Mouse (Mus musculus): Measurements from ENCODE around the gene Nphs1.
"Not testable (repeated sequence)": the region's sequence is repeated elsewhere in the genome, so short reads cannot be mapped to it uniquely, and the experiment has no call there.

Nphs1 gene

DNA sequence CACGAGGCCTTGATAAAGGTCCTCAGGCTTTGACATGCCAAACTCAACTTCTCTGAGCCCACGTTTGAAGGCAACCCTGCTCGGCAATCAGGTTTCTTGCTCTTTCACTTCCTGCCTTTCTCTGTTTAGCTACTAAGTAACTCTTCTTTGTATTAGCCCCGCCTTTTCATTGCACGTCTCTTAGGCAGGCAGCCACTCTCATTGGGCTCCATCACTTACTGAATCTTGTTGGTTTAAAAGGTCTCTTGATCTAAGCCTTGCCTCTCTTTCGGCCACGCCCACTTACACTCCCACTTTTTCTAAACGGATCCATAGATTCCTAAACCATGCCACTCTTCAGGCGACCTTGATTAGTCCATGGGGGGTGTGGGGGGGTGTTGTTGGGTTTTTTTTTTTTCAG is 14.4 kb upstream of the Nphs1 start:
- no peak for DNase-seq

DNA sequence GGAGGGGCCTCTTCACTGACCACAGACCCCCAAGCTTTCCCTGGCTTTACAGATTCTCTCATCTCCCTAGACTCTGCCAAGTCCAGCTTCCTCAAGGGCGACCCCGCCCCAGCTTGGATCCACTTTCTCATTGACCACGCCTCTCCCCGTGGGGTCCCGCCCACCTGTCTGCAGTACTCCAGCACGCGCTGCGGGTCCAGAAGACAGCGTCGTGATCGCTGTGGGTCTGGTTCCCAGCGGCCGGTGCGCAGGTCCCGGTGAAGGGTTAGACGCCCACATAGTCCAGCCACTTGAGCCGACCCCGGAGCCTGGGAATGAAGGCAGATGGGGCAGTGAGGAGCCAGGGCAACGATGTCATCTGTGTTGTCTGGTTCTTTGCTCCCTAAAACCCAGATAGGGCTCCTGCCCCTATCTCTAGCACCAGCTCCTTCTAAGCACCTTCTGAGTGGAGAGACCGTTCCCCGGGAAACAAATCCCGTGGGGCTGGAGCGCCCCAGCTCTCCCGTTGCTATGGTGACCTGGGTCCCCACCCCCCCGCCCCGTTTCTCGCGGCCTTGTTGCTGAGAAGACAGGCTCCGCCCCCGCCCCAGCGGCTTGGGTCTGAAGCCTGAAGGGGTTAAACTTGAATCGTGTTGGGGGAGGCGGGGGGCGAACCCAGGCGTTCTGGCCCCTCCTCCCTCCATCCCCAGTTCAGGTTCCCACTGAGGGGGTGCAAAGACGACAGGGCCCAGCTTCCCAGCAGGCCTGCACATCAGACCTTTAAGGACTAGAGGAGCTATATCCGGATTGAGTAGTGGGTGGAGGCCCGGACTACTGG is 13.8 kb upstream of the Nphs1 start:
- peak; percentile 68 for DNase-seq

DNA sequence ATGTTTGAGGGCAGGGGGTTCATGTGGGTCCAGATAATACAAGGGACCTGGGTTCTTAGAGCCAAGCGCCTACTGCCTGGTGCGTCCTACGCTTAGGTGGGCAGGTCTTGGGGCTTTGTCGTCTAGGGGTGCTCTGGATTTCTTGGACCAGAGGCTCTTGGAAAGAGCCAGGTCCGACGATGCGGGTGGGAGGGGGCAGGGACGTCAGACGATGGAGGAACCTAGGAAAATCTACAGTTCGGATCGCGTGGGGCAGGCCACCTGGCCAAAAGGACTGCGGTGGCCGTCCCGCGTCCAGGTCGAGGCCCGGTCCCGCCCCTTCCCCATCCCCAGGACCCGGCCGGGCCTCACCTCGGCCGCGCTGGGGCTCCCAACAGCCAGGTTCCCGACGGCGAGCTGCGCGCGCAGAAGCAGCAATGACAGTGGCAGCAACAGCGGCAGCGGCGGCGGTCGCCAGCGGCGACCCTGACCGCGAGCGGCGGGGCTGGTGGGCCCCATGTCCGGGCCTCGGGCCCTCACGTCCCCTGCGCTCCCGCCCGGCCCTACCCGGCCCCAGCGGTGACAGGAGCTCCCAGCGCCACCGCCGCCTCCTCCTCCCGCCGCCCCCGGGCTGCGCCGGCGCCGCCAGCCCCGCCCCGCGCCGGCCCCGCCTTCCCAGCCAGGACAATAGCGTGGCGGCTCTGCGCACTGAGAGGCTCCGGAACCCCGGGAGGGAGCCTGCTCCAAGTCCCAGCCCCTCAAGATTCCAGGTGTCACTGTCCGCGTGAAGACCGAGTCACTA is 13.0 kb upstream of the Nphs1 start, which contains the start of gene Aplp1:
TSS of gene Aplp1 (minus strand) at position 565 of the 781 bp plus-strand sequence.
- peak; percentile 76 for DNase-seq

DNA sequence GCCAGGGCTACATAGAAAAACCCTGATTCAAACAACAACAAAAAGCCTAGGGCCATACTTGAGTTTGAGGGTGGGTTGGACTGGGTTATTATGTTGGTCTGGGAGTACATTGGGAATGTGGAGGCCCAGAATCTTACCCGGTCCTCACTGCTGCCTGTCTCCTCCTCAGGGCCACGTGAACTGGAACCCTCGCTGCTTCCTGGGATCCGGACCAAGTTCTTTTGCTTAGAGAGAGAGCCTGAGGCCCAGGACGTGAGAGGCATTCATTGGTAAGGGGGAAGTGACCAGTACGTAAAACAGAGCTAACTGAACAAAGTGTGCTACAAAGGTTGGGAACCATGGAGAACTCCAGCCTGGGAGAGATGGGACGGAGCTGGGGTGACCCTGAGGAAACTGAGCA is 7.9 kb upstream of the Nphs1 start:
- no peak for DNase-seq

DNA sequence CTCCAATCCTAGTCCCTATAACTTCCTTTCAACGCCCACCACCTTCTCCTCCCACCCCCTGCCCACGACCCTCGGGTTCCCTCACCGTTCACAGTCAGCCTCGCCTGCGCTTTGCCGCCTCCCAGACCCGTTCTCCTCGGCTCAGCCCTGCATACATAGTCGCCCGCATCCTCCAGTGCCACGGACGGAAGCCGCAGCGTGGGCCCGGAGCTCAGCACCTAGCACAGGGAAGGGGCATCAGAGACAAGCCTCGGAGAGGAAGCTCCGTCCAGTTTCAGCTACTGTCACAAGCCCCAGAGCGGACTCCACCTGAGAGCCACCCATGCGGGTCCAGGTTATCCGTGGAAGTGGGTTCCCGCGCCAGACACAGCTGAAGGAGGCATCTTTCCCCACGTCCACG is 4.8 kb upstream of the Nphs1 start:
- no peak for DNase-seq

DNA sequence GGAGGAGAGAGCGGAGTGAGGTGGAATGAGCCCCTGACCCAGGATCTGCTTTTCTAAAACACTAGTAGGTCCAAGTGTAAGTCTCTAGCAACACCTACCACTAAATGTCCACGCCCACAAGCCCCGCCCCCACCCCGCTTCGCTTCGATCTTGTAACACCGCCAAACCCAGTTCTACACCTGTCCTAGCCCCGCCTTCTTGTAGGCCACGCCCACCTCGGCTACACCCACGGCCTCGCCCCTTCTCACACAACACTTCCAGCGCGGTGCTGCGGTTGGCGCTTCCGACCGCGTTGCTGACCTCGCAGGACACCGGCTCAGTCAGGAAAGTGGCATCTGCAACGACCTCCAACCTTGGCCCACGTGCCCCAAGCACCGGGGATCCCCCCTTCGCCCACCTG is 4.3 kb upstream of the Nphs1 start:
- DNase-seq, result peak; percentile 74

DNA sequence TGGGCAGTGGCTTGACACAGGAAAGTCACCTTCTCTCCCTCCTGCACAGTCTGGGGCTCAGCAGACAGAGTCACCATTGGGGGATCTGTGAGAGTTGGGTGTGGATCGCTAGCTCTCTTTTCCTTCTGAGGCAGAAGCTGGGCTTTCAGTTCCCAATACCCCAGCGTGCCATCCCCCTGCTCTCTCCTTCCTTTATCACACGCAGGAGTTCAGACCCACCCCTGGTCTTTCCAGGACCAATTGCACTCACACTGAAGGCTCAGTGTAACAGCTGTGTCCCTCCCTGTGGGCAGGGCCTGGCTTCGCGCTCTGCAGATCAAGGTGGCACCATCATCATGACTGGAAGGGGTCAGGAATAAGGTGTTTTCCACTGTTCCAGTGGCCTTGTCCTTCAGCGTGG is 3.9 kb upstream of the Nphs1 start:
- no peak for DNase-seq

DNA sequence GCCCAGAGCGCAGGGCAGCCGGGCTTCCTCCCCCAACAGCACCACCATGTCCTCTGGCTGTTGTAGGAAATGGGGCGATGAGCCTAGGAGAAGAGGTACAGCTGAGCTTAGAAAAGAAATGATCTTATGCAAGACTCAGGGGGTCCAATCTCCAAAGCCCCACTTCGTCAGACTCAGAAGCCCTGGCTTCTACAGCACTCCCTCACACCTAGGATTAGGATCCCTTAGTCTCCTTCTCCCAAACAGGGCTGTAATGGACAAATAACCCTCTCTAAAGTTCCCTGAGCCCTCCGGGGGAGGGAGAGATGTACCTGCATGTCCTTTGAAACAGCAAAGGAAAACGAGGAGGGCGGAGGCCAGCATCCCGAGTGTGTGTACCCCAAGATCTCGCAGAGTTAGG is 1.6 kb upstream of the Nphs1 start:
- DNase-seq, result no peak

DNA sequence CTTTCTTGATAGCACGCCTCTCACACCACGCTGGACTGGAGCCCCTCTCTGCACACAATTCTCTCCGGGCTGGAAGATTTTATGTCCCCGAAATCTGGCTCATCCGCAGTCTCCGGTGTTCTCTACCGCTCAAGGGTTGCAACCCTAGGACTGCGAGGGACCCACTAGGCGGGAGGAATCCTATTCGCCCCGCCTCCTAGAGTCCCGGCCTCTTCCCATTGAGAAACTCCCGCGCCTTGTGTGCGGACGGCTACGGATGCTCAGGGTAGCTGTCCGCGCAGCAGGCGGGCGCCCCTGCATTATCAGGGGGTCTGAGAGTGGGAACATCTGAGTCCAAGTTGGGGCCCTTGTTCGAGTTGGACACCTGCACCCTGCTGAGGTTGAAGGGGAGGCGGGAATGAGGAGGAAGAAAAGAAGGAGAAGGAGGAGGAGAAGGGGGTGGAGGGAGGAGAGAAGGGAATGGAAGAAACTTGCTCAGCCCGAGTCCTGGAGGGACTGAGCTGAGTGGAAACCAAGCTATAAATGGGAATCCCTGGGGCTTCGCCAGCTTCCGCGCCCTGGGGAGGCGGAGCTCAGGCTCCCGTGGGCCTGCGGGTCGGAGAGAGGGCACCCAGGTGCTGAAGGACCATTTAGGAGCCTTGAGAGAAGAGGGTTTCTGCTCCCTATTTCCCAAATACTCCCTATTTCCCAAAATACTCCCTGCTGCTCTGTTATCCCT is 1.0 kb upstream of the Nphs1 start:
- DNase-seq, result no peak

DNA sequence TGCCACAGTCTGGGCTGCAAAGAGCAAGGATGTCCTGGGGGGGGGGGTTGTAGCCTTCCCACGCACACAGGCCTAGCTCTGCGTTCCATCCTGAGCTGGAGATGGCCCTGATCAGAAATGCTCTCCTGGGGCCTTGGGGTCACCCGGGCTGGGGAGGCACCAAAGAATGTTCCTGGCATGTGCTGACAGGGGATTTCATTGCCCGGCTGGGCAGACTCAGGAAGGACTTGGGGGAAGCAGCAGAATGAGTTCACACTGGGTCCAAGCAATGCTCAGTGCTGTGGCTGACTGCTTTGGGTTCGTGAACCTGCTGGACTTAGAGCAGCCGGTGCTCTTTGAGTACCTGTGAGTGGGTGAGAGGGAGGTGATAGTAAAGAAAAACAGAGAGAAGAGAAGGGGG is 1.4 kb downstream of the Nphs1 start:
- DNase-seq, result peak; percentile 42

DNA sequence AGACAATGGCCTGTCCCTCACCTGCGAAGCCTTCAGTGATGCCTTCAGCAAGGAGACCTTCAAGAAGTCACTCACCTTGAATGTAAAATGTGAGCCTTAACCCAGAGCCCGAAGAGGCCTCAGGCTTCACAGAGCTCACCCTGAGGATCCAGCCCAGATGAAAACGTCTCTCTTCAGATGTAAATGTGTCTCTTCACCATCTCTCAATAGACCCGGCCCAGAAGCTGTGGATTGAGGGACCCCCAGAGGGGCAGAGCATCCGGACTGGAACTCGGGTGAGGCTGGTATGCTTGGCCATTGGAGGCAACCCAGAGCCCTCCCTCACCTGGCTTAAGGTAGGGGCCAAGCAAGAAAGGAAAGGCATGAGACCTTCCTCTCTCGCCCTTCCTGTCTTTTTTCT is 5.5 kb downstream of the Nphs1 start:
- no peak for DNase-seq

DNA sequence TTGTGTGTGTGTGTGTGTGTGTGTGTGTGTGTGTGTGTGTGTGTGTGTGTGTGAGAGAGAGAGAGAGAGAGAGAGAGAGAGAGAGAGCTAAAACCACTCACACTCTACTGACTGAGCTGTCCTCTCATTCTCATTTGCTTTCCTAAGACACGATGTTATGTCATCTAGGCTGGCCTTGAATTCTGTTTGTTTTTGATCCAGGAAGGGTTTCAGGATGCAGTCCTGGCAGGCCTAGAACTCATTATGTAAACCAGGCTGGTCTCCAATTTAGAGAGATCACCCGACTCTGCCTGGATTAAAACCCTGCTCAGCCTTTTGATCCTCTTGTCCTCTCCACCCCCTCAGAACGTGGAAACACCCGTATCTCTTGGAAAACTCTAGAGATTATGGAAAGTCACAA is 5.9 kb downstream of the Nphs1 start:
- DNase-seq, result no peak

DNA sequence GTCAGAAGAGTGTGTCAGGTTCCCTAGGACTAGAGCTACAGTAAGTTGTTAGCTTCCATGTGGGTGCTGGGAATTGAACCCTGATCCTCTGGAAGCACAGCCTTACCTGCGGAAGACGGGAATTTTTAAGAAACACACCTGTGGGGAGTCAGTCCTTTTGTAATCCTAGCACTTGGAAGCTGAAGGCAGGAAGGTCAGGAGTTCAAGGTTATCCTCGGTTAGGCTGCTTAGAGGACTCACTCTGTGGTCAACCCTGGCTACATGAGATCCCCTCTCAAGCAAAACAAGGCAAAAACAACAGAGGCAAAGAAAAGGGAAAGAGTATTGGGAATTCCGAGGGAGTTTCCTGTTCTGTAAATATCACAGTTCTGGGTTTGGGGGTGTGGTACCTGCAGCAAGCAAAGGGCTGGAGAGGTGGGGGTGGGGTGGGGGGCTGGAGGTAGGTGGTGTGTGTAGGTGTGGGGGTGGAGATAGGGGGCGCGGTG is 6.7 kb downstream of the Nphs1 start:
- no peak for DNase-seq

DNA sequence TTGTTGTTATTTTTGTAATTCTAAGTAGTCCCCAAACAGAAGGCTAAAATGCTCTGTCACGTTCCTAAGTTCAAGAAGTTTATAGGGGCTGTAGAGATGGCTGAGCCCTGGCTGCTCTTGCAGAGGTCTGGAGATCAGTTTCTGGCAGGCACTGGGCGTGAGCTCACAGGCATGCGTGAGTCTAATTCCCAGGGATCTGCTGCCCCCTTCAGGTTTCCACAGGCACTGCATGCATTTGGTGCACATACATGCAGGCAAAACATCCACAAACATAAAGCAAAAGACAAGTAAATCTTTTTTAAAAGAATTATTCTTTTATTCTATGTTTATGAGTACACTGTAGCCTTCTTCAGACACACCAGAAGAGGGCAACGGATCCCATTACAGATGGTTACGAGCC is 14.3 kb downstream of the Nphs1 start:
- DNase-seq, result peak; percentile 68

DNA sequence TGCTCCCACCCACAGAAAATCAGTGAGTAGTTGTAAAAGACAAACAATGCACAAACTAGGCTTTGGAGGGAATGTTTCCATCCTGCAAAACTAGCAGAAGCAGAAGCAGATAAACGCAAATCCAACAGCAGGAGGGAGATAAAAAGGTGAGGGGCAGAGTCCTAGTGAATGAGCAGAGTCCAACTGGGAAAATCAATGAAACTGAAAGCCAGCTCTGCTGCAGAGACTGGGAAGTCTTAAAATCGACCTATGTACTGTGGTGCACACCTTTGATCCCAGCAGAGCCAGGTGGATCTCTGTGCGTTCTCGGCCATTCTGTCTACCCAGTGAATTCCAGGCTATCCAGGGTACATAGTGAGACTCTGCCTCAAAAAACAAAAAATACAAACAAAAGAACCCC is 16.9 kb downstream of the Nphs1 start:
- no peak for DNase-seq

DNA sequence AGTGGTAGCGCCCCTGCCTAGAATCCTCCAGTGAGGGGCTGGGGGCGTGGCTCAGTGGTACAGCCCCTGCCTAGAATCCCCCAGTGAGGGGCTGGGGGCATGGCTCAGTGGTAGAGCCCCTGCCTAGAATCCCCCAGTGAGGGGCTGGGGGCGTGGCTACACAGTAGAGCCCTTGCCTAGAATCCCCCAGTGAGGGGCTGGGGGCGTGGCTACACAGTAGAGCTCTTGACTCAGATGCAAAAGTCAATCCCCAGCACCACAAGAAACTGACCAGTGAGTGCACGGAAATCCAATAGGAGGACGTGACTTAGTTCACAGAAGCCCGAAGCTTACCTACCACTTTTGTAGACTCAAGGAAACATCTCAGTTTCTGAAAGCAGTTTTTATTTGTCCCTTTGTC is 18.0 kb downstream of the Nphs1 start:
- not testable (repeated sequence) for DNase-seq

DNA sequence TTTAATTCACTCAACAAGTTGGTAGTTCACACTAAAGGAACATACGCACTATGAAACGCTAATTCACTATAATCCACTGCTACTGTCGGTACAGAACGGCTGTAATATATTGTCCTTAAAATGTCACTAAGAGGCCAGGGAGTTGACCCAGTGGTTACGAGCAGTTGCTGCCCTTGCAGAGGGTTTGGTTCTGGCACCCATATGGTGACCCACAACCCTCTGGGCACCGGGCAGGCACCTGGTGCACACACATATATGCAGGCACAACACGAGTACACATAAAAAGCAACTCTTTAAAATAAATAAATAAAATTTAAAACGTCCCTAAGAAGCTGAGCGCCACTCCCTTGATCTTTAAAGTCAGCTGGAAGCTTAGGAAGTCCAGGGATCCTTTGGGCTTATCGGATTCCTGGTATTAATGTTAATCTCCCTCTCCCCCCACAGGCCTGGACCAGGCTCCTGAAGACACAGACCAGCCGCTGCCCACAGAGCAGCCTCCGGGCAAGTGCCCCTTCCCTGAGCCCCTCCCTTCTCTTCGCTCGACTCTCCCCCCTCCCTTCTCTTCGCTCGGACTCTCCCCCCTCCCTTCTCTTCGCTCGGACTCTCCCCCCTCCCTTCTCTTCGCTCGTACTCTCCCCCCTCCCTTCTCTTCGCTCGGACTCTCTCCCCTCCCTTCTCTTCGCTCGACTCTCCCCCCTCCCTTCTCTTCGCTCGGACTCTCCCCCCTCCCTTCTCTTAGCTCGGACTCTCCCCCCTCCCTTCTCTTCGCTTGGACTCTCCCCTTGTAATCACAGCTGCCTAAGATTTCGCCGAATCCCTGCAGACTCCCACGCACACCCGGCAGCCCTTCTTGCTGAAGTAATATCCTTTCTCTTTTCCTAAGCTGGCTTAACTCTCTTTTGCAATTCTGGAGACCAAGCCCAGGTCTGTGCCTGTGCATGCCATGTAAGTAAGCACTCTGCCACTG is 19.6 kb downstream of the Nphs1 start:
- DNase-seq, result peak; percentile 51

DNA sequence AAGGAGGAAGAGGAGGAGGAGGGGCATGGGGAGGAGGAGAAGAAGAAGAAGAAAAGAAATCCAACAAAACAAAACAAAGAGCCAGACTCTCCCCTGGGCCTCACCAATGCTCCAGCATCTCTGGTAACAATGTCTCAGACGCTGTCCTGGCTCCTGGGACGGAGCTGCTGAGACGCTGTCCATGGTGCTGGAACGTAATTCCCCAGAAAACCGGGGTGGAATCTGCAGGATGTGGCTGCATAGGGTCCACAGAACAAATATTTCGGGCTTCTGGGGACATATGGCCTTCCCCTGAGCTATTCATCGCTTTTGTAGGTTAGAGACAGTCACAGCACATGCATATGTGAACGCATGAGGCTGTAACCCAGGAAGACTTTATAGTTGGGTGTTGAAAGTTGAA is 26.1 kb downstream of the Nphs1 start:
- peak; percentile 73 for DNase-seq

DNA sequence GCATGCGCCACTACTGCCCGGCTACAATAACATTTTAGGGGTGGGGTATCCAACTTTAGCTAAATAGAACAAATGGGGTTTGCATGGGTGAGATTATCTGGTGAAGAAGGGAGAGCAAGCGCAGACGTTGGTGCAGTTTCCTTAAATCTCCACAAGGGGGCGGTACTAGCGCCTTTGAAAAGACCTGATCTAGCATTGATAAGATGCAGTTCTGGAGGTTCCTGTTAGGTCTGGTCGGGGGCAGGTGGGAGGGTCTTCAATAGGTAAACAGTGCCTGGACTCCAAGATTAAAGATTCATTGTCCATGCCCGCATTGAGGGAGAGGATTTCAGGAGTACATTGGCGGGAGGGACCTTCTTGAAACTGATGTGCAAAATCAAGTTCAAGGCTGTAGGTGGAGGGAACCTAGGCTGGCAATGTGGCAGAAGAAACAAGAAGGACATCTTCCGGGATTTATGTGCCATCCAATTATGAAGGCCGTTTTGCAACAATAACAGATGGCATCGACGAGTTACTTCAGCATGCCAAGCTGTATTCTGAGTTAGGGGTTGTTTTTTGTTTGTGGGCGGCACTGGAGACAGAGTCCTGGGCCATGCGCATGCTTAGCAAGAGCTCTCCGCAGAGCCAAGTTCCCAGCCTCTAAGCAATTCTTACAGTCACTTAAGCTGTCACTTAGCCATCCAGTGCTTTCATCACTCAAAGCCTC is 32.3 kb downstream of the Nphs1 start:
- peak; percentile 61 for DNase-seq

DNA sequence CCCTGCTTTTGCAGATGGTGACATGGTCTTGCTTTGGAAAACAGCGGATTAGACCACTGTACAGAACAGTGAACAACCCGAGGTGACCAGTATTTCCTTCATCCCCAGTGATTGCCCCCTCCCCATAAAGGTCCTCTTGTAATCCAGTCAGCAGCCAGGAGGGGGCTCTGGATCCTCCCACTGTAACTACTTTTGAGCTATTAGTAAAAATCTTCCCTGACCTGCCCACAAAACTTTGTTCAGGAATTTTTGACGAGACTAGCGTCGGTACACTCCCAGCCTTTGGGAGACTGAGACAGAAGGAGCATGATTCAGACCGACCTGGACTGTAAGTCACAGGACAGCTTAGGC is 32.8 kb downstream of the Nphs1 start:
- no peak for DNase-seq

DNA sequence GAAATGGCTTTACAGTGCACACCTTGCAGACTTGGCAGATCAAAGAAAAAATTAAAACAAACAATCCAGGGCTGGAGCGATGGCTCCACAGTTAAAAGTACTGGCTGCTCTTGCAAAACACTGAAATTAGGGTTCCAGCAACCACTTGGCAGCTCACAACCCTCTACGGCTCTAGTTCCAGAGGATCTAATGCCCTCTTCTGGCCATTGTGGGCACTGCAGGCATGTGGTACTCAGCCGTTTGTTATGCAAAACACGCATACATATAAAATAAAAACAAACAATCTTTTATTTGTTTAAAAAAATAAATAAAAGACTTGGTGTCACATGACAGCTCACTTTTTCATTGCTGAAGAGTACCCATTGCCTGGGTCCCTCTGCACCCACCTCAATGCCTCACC is 34.6 kb downstream of the Nphs1 start:
- peak; percentile 91 for DNase-seq
